Mouse (Mus musculus) G1E (cell line): ENCODE measurements around the gene Srd5a1.

Experiments
- CTCF ChIP-seq: IDR thresholded peaks from 2 replicates; pipeline ENCODE4 v1.5.1; 2012; ENCODE audit warnings: low read depth, low read length, inconsistent platforms, mixed read lengths
- POLR2AphosphoS5 ChIP-seq: IDR thresholded peaks from 2 replicates; pipeline ENCODE4 v1.6.1; 2012; ENCODE audit warnings: low read depth, low read length, inconsistent platforms; ENCODE audit not compliant: insufficient replicate concordance

- TF ChIP-seq CTCF, result no peak
- TF ChIP-seq POLR2AphosphoS5, result no peak
Measured at GRCm38 (mm10) chr13:69541209-69541608, 70.0 kb downstream of the Srd5a1 start.
